Mouse (Mus musculus): ENCODE data around the gene March1. TPM values are rescaled to one million over a fixed set of nuclear protein-coding genes. Genes with fewer than 3 reads are reported as not detected.

Gene March1
- polyA plus RNA-seq, 1 experiment from 2014 or later, result 0.20 TPM

DNA sequence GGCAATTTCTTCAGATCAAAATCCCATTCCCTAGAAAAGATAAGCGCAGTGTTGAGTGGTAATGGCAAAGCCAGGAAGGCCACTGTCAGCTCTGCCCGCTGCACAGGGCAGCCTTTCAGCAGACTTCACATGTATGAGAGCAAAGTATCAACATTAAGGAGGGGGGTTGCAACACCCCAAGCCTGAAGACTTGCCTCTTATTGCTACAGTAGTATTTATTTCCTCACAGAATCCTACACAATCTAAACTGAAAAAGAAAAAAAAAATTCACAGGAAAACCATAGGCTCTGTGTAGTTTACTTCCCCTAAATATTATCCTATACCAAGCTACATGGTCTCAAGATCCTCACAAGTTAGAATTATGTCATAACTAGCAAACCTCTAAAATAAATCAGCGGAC, 859.2 kb downstream of the March1 start:
- no peak overlapping the region for H3K27ac ChIP-seq
- peaks cover 64% of the 10 kb centered on the region for H3K36me3 ChIP-seq
- no peaks in the 10 kb centered on the region for H3K27me3 ChIP-seq
- H3K4me2 ChIP-seq, result no peak overlapping the region
- WGBS, result 98% methylated on average over 3 of the region's 3 CpGs
- H3K4me3 ChIP-seq (replicated peaks), result no peak overlapping the region
- H3K4me1 ChIP-seq (replicated peaks), result no peaks in the 10 kb centered on the region
- H3K9me3 ChIP-seq, result no peaks in the 10 kb centered on the region
- ATAC-seq (ENCODE audit: insufficient number of reproducible peaks, insufficient read depth, low FRiP score, low TSS enrichment, low read depth), result no peak
- no peak overlapping the region for H3K9ac ChIP-seq (replicated peaks)

GRCm38 (mm10) chr8:66486084-66486763, 868.5 kb downstream of the March1 start, which contains the start of gene Tma16:
TSS of gene Tma16 (minus strand) at chr8:66486530.
- Histone ChIP-seq H3K9me3 (no peaks in the 10 kb centered on the region), H3K9ac (replicated peaks) (peak within 1 kb of the TSS; percentile 81), H3K27ac (peak within 1 kb of the TSS; percentile 75; the same call in 1 of the 2 replicates), H3K4me1 (replicated peaks) (peaks cover 5% of the 10 kb centered on the region; the same call in 1 of the 2 replicates), H3K4me2 (peak within 1 kb of the TSS; percentile 65), H3K27me3 (no peaks in the 10 kb centered on the region), H3K36me3 (peaks cover 25% of the 10 kb centered on the region), H3K4me3 (replicated peaks) (peak within 1 kb of the TSS; percentile 90)
- ATAC-seq (ENCODE audit: insufficient number of reproducible peaks, insufficient read depth, low FRiP score, low TSS enrichment, low read depth), result peak; percentile 90
- under 1% methylated on average over 45 of the region's 45 CpGs for WGBS

DNA sequence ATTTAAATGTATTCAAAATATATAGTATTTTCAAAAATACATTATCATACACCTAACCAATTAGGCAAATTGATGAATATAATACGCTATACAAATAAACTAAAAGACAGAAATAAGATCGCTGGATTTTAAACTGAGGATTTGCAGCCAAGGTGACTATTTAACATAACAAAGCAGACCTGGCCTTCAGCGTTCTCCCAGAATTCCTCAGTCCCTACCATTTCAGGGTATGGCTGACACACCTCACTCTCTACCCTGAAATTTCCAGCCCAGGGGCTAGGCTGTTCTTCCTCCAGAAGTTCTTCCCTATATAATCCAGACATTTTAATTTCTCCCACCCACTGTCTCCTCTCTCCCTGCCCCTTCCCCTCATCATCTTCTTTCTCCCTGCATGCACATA, 870.9 kb downstream of the March1 start:
- H3K9ac ChIP-seq (replicated peaks), result no peak overlapping the region
- H3K4me2 ChIP-seq, result no peak overlapping the region
- H3K27ac ChIP-seq, result no peak overlapping the region
- H3K27me3 ChIP-seq, result no peaks in the 10 kb centered on the region
- no peak overlapping the region for H3K4me3 ChIP-seq (replicated peaks)
- H3K36me3 ChIP-seq, result peaks cover 5% of the 10 kb centered on the region; the same call in 1 of the 2 replicates
- H3K4me1 ChIP-seq (replicated peaks), result peaks cover 5% of the 10 kb centered on the region; the same call in 1 of the 2 replicates
- ATAC-seq (ENCODE audit: insufficient number of reproducible peaks, insufficient read depth, low FRiP score, low TSS enrichment, low read depth), result no peak
- H3K9me3 ChIP-seq, result no peaks in the 10 kb centered on the region
- WGBS, result 47% methylated on average over 3 of the region's 3 CpGs

- 89% methylated on average over 4 of the region's 4 CpGs for WGBS
- Histone ChIP-seq H3K4me2 (no peak overlapping the region), H3K9me3 (no peaks in the 10 kb centered on the region), H3K27me3 (no peaks in the 10 kb centered on the region), H3K27ac (no peak overlapping the region), H3K9ac (replicated peaks) (no peak overlapping the region), H3K36me3 (no peaks in the 10 kb centered on the region), H3K4me1 (replicated peaks) (no peaks in the 10 kb centered on the region), H3K4me3 (replicated peaks) (no peak overlapping the region)
- ATAC-seq (ENCODE audit: insufficient number of reproducible peaks, insufficient read depth, low FRiP score, low TSS enrichment, low read depth), result no peak
Observed at GRCm38 (mm10) chr8:66490624-66491023, 872.9 kb downstream of the March1 start.

- H3K27ac ChIP-seq, result no peak overlapping the region
- no peak overlapping the region for H3K4me3 ChIP-seq (replicated peaks)
- ATAC-seq (ENCODE audit: insufficient number of reproducible peaks, insufficient read depth, low FRiP score, low TSS enrichment, low read depth), result no peak
- 79% methylated on average over 2 of the region's 2 CpGs for WGBS
- H3K36me3 ChIP-seq, result no peaks in the 10 kb centered on the region
- no peaks in the 10 kb centered on the region for H3K9me3 ChIP-seq
- H3K27me3 ChIP-seq, result peaks cover 5% of the 10 kb centered on the region; the same call in 1 of the 2 replicates
- H3K4me1 ChIP-seq (replicated peaks), result no peaks in the 10 kb centered on the region
- H3K4me2 ChIP-seq, result no peak overlapping the region
- no peak overlapping the region for H3K9ac ChIP-seq (replicated peaks)
Observed at GRCm38 (mm10) chr8:66494496-66494895, 876.8 kb downstream of the March1 start.

DNA sequence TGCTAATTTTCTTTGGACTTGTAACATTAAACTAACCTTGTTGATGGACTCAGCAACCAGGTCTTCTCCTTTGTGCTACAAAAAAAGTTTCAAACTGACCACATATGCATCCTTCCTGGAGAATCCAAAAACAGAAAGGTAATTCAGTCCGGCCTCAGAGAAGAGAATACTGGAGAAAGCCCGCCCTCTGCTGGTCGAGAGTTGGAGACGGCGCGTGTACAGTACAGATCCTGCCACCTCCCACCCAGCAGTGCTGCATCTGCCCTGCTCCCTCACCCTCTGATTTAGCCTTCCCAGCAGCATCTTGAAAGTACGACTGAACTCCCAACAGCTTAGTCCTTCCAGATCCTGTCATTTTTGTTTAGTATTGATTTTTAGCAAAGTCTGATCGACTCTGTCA, 878.0 kb downstream of the March1 start:
- no peak overlapping the region for H3K4me2 ChIP-seq
- H3K9me3 ChIP-seq, result no peaks in the 10 kb centered on the region
- no peak overlapping the region for H3K27ac ChIP-seq
- no peak overlapping the region for H3K4me3 ChIP-seq (replicated peaks)
- H3K27me3 ChIP-seq, result peaks cover 5% of the 10 kb centered on the region; the same call in 1 of the 2 replicates
- H3K36me3 ChIP-seq, result no peaks in the 10 kb centered on the region
- no peak overlapping the region for H3K9ac ChIP-seq (replicated peaks)
- 9% methylated on average over 8 of the region's 8 CpGs for WGBS
- no peaks in the 10 kb centered on the region for H3K4me1 ChIP-seq (replicated peaks)
- no peak for ATAC-seq (ENCODE audit: insufficient number of reproducible peaks, insufficient read depth, low FRiP score, low TSS enrichment, low read depth)

DNA sequence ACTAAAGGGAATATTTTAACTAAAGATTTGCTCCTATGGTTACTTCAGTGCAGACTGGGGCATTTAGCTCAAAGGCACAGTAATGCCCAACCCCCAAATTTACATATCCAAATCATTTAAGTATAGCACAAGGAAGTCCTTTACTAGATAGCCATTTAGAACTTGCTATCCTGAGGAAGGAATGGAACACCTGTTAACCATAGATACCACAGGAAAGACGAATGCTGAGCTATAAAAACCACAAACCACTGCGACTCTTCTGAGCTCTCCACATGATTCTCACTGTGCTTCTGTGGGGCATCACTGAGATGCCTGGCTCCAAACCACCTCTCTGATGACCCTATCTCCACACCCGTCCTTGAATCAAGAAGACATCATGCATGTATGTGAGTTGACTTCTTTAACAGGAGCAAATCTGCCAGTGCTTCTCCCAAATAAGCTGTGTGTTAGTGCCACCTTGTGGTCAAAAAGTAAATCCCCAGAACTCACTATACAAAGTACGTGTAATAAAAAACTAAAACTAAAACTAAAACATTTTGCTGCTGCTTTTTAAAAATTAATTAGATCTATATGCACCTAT, 879.4 kb downstream of the March1 start:
- Histone ChIP-seq H3K9me3 (no peaks in the 10 kb centered on the region), H3K4me1 (replicated peaks) (no peaks in the 10 kb centered on the region), H3K36me3 (no peaks in the 10 kb centered on the region), H3K4me2 (no peak overlapping the region), H3K27ac (no peak overlapping the region), H3K4me3 (replicated peaks) (no peak overlapping the region), H3K27me3 (peaks cover 5% of the 10 kb centered on the region; the same call in 1 of the 2 replicates), H3K9ac (replicated peaks) (no peak overlapping the region)
- 36% methylated on average over 4 of the region's 4 CpGs for WGBS
- no peak for ATAC-seq (ENCODE audit: insufficient number of reproducible peaks, insufficient read depth, low FRiP score, low TSS enrichment, low read depth)

DNA sequence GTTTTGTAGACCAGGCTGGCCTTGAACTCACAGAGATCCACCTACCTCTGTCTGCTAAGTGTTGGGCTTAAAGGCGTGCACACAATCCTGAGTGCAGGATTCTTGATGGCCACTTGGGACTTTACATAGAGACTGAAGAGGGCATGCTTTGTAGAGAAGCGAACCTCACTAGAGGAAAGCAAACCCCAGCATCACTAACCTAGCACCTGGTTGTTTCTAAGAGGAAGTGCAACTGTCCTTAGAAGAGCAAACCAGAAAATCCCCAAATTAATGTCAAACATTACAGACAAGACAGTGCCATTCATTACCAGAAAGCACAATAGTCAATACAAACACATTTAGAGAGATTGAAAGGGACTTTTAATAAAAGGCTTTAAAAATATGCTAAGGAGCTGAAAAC, 885.7 kb downstream of the March1 start:
- Histone ChIP-seq H3K9me3 (no peaks in the 10 kb centered on the region), H3K4me1 (replicated peaks) (no peaks in the 10 kb centered on the region), H3K4me2 (no peak overlapping the region), H3K4me3 (replicated peaks) (no peak overlapping the region), H3K9ac (replicated peaks) (no peak overlapping the region), H3K36me3 (no peaks in the 10 kb centered on the region), H3K27ac (no peak overlapping the region), H3K27me3 (no peaks in the 10 kb centered on the region)
- WGBS, result 80% methylated on average over 2 of the region's 2 CpGs
- ATAC-seq (ENCODE audit: insufficient number of reproducible peaks, insufficient read depth, low FRiP score, low TSS enrichment, low read depth), result no peak

- H3K9ac ChIP-seq (replicated peaks), result no peak within 1 kb of the TSS
- no peak within 1 kb of the TSS for H3K4me2 ChIP-seq
- no peaks in the 10 kb centered on the region for H3K4me1 ChIP-seq (replicated peaks)
- H3K9me3 ChIP-seq, result 0 out of 2 replicates have a peak, but pooled peaks cover 7% of the 10 kb centered on the region
- H3K4me3 ChIP-seq (replicated peaks), result no peak within 1 kb of the TSS
- ATAC-seq (ENCODE audit: insufficient number of reproducible peaks, insufficient read depth, low FRiP score, low TSS enrichment, low read depth), result no peak
- WGBS, result 95% methylated on average over 22 of the region's 22 CpGs
- no peak within 1 kb of the TSS for H3K27ac ChIP-seq
- no peaks in the 10 kb centered on the region for H3K36me3 ChIP-seq
- no peaks in the 10 kb centered on the region for H3K27me3 ChIP-seq
Observed at GRCm38 (mm10) chr8:66511537-66511936, 893.8 kb downstream of the March1 start, which contains the start of gene Tktl2. TSS of gene Tktl2 (plus strand) at chr8:66511756.

GRCm38 (mm10) chr8:66519149-66519548, 901.4 kb downstream of the March1 start:
- no peak for ATAC-seq (ENCODE audit: insufficient number of reproducible peaks, insufficient read depth, low FRiP score, low TSS enrichment, low read depth)
- Histone ChIP-seq H3K9me3 (no peaks in the 10 kb centered on the region), H3K4me2 (no peak overlapping the region), H3K27me3 (no peaks in the 10 kb centered on the region), H3K9ac (replicated peaks) (no peak overlapping the region), H3K36me3 (no peaks in the 10 kb centered on the region), H3K4me3 (replicated peaks) (no peak overlapping the region), H3K27ac (no peak overlapping the region), H3K4me1 (replicated peaks) (no peaks in the 10 kb centered on the region)
- 78% methylated on average over 2 of the region's 2 CpGs for WGBS

DNA sequence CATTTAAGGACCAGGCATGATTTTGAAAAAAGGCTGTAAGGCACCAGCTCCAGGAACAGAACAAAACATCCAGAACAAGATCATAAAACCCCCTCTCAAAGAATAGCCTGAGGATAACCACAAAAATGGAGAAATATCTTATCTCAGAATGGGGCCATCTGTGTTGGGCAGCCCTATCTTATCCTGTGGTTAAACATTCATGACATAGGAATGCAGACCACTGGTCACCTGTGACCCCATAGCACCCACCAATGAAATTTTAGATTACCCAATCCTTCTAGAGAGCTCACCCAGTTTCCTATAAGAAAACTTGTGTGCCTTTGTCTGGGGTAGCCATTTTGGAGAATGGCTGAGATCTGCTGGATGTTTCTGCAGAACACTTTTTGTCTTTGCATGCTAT, 902.9 kb downstream of the March1 start:
- Histone ChIP-seq H3K9me3 (no peaks in the 10 kb centered on the region), H3K4me1 (replicated peaks) (no peaks in the 10 kb centered on the region), H3K27me3 (no peaks in the 10 kb centered on the region), H3K4me2 (no peak overlapping the region), H3K4me3 (replicated peaks) (no peak overlapping the region), H3K9ac (replicated peaks) (no peak overlapping the region), H3K27ac (no peak overlapping the region), H3K36me3 (no peaks in the 10 kb centered on the region)
- ATAC-seq (ENCODE audit: insufficient number of reproducible peaks, insufficient read depth, low FRiP score, low TSS enrichment, low read depth), result no peak

Data from limb, embryonic 12.5 days (tissue).